Mouse (Mus musculus) frontal cortex, postnatal 14 days (tissue): Measurements from ENCODE around the gene Zpbp2.
"Not testable (repeated sequence)": the region's sequence is repeated elsewhere in the genome, so short reads cannot be mapped to it uniquely, and the experiment has no call there.

ENCODE experiments used
- DNase-seq, 2 experiments: peaks; one replicate each; pipeline ENCODE4 v3.0.0; 2022; ENCODE audit warnings: low spot score in 2 of 2

Zpbp2 gene

DNA sequence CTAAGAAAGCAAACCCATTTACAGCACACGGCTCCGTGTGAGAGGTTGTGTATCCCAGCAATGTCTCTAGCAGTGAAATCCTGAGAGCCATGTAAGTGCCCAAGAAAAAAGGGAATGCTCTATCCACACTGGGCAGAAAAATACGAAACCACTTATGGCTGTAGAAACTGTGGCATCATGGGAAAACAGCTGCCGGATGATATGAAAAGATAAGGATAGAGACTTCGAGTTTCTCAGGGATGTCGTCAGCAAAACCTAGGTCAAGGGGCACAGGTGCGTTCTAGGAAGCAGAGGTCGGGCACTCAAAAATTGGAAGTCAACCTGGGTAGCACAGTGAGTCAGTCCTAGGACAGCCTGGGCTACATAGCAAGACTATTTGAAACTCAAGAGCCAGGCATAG is 38.4 kb downstream of the Zpbp2 start:
- no peak for DNase-seq

DNA sequence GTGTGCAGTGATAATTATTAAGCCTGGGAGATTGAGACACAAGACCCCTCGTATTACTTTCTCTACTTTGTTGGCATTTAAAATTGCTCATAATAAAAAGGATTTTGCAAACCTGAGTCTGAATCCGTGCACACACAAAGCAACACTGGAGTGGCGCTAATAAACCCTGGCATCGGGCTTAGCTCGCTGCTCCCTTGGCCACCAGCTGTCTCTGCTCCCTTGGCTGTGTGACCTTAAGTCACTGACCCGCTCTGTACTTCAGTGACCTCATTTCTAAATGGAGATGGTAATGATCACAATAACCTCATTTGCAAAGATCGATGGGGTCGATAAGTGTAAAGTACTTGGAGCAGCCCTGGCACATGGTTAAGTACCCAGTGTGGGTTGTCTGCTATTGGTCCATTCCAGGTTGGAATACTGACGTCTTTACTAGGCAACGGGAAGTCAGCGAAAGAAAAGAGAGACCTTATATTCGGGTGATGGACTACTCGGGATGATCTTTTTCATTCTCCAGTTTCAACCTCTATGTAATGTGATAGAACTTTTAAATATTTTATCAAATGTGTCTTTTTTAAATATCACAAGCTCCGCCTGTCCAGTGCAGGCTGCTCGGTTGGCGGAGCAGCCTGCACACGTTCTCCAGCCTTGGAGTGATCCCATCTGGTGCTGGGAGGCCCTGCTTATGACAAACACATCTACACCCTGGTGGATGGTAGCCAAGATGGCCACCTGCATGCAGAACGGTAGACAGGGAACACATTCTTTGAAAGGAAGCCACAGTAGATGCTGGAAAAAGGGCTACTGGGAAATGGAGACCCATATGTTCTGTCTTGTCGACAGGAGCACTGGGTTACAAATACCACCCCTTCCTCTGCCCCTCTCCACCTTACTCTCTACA is 39.9 kb downstream of the Zpbp2 start:
- no peak for DNase-seq

DNA sequence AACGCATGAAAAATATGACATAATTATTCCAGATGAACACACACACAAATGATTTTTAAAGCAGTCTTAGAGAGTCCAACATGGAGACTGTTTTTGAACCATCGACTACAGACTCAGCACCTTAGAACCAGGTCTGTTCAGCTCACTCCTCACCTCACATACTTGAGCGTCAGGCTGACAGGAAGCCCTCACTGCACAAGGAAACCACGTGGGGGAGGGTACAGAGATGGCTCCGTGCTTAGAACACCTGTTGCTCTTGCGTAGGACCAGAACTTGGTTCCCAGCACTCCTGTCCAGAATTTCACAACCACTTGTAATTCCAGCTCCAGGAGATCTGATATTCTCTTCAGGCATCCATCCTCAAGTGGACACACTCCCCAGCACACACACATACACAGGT is 44.1 kb downstream of the Zpbp2 start:
- DNase-seq = no peak

DNA sequence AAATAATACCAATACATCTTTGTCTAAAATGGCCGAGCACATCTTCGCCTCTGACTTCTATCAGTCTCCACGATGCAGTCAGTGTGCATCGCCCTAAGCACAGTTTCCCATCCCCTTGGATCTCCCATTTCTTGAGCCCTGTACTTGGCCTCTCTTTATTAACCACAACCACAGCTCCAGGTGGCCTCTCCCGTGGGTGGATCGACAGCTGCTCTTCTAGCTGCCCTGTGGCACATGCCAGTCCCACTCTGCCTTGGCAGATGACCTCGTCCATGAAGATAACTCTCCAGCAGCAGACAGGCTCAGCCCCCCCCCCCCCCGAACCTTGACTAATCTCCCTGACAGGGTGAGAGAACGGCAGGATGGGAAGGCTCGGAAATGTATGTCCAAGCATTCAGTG is 44.6 kb downstream of the Zpbp2 start:
- no peak for DNase-seq

DNA sequence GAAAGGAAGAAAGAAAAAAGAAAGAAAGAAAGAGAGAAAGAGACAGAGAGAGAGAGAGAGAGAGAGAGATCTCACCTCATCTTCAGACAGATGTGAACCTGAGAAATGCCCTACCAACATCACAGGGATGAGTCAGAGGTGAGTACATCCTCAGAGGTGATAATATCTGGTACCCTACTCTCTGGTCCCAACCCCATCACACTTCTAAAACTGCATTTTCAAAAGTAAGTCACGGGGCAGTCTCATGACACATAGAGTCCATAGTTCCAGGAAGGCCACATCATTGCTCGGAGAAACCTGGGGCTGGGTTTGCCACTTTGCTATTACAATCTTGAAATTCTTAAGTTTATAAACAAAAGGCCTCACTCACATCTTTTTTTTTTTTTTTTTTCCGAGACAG is 45.1 kb downstream of the Zpbp2 start:
- no peak for DNase-seq

DNA sequence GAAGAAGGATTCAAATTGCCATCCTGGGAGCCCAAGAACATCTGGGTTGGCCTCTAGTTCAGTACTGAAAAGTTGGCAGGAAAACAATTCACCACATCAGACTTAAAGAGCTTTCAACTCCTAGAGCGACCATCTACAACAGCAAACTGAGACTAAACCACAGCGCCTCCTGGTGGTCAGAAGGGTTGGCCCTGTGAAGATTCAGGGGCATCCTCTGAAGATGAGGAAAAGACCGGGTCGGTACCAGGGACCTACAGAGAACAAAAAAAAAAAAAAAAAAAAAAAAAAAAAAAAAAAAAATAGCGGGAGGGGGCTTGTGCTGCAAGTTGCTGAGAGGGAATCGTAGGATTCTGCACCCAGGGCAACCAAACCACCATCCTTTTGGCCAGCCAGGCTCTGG is 46.5 kb downstream of the Zpbp2 start:
- DNase-seq = no peak

DNA sequence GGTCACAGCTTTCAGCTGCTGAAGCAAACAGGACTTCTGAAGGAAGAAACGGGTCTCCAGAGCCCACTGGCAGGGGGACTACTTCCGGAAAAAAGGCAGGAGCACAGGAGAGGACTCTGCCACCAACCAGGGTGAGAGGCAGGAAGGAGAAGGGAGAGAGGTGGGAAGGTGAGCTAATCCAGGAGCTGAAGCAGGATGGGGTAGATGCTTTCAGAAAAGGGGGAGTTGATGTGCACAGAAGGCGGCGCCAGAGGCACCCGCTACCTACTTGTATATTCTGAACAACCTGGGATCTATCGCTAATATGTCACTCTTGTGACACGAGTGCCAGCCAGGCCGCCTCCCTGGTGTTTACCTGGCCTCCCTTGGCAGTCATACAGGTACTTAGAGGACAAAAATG is 47.1 kb downstream of the Zpbp2 start, which contains the start of gene Lrrc3c:
TSS of gene Lrrc3c (plus strand) at position 301 of the 400 bp plus-strand sequence.
- no peak for DNase-seq

DNA sequence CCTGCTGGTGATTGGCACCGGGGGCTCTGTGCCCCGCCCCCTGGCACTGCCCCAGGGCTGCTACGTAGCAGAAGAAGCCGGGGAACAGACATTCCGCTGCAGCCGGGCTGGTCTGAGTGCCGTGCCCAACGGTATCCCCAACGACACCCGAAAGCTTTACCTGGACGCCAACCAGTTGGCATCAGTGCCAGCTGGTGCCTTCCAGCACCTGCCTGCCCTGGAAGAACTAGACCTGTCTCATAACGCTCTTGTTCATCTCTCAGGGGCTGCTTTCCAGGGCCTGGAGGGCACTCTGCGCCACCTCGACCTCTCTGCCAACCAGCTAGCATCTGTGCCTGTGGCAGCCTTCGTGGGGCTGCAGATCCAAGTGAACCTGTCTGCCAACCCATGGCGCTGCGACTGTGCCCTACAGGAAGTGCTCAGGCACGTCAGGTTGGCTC is 48.0 kb downstream of the Zpbp2 start:
- no peak for DNase-seq

DNA sequence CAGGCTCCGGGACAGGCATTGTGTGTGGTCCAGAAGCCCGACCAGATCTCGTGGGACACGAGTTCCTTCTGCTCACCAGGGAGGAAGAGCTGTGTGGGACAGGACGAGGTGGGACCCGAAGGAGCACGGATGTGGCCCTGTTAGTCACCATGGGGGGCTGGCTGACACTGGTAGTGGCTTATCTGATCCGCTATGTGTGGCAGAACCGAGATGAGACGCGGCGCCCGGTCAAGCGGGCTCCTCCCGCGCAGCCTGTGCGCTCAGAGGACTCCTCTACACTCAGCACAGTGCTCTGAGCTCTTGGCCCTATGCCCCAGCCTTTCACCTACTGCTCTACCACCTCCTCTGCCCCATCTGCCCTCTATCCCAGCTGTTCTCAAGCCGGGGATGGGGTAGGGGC is 48.4 kb downstream of the Zpbp2 start:
- no peak for DNase-seq

DNA sequence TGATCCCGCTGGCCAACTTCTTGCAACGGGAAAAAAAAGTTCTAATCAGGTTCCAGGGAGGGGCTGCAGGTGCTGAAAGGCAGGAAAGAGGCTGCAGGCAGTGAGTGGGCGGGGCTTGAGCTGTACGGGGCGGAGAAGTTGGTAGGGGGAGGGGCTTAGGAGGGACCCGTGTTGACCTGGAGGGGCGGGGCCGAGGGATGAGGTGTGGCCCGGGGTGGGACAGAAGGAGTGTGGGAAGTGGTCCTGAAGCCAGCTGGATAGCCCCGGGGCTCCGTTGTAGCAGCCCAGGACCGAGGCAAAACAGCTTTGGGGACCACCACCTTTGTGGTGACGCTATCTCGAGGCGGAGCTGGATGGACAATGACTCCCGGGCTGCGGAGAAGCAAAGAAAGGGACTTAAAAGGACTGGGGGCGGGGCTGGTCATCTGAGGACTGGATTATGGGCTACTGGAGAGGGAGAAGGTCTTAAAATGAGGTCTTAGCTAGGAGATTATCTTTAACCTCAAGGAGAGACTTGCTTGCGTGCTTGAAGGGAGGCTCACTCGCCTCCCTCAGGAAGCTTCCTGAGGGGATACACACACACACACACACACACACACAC is 51.3 kb downstream of the Zpbp2 start:
- no peak for DNase-seq

DNA sequence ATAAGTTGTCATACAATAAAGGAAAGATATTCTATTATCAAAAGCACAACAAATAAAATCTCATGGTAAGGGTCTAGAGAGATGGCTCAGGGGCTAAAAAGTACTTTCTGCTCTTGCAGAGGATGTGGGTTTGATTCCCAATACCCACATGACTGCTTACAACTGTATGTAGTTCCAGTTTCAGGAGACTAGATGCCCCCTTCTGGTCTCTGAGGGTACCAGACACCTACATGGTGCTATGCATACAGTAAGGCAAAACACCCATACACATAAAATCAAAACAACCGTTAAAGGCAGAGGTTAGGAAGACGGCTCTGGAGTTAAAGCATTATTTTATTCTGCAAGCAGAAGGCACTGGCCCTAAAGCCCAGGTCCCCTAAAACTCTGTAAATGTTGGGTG is 53.1 kb downstream of the Zpbp2 start:
- DNase-seq = no peak

DNA sequence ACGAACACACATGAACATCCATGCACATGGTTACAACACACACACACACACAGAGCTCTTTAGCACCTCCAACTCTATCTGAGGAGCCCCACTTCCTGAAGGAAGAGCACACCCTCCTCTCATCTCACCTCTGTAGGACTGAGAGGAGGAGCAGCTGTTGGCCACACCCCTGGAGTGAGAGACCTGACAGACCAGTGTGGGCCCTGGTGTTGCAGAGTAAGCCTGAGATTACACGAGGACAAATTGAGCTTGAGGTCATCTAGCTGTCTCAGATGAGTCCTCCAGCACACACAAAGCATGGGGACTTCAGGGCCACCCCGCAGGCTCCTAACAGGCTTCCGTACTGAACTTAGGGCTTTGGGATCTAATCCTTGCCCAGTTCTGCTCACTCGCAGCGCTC is 54.0 kb downstream of the Zpbp2 start:
- not testable (repeated sequence) for DNase-seq

DNA sequence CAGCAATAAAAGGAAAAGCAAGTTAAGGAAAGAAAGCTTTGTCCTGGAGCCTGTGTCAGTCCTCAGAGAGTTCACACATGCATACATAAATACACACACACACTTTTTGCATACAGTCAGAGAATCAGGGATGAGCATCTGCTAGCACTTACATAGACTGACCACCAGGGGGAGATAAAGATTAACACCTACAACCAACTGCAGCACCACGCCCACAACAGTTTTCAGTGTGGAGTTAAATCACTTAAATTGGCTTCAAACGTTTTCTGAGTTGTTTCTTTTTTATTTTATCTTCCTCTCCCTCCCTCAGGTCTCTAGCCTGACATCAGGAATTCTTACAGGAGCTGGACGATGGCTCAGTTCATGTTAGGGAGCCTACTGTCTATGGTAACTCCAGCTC is 55.9 kb downstream of the Zpbp2 start:
- no peak for DNase-seq
